Mouse (Mus musculus): ENCODE measurements around the gene Cacna1h. TPM values are rescaled to one million over a fixed set of nuclear protein-coding genes. Genes with fewer than 3 reads are reported as not detected.

The Cacna1h gene
- polyA plus RNA-seq, 1 experiment from 2014 or later: 9.7 TPM

DNA sequence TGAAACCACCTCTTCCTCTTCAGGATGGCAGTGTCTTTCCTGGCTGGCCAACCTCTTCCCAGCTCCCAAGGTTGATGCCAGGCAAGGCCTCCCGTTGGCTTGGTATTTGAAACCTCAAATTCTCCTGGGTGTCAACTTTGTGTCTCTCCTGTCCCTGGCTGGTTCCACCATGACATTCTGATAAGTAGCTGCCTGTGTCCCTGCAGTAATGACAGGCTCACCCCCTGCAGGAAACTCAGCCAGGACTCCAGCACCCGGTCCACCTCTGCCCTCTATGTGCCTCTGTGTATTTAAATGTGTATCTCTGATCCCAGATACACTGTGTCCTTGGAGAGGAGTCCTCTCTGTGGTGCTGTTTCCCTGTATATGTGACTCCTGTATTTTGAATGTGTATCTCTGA, 32.7 kb upstream of the Cacna1h start:
- no peak for ATAC-seq (ENCODE audit: low FRiP score)
- no peaks in the 10 kb centered on the region for H3K36me3 ChIP-seq
- H3K4me1 ChIP-seq (replicated peaks): peaks cover 14% of the 10 kb centered on the region
- 85% methylated on average over 2 of the region's 2 CpGs for WGBS
- H3K9me3 ChIP-seq: no peaks in the 10 kb centered on the region
- H3K27ac ChIP-seq: no peak overlapping the region
- peaks cover 29% of the 10 kb centered on the region for H3K27me3 ChIP-seq
- H3K9ac ChIP-seq: no peak overlapping the region
- no peak overlapping the region for H3K4me3 ChIP-seq
- H3K4me2 ChIP-seq: no peak overlapping the region

DNA sequence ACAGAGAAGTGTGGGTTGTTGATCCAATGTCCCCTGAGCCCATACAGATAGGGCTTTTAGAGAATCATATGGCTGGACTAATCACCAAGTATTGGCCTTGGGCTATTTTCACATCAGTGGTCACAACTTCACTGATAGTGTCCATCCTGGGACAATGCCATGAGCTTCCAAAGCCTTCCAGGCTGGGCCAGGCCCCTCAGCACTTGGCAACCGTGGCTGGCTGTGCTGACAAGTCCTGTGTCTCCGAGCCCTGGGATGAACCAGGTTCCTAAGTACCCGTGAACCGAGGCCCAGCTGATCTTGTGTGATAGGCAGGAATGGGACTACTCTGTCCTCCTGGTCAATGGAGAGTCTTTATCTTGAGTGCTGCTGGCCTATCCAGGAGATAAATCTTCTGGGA, 30.5 kb upstream of the Cacna1h start:
- H3K27ac ChIP-seq: no peak overlapping the region
- peaks cover 12% of the 10 kb centered on the region for H3K27me3 ChIP-seq
- H3K4me2 ChIP-seq: no peak overlapping the region
- no peak for ATAC-seq (ENCODE audit: low FRiP score)
- no peak overlapping the region for H3K9ac ChIP-seq
- no peak overlapping the region for H3K4me3 ChIP-seq
- H3K36me3 ChIP-seq: no peaks in the 10 kb centered on the region
- WGBS: 72% methylated on average over 4 of the region's 4 CpGs
- no peaks in the 10 kb centered on the region for H3K9me3 ChIP-seq
- H3K4me1 ChIP-seq (replicated peaks): peaks cover 11% of the 10 kb centered on the region

DNA sequence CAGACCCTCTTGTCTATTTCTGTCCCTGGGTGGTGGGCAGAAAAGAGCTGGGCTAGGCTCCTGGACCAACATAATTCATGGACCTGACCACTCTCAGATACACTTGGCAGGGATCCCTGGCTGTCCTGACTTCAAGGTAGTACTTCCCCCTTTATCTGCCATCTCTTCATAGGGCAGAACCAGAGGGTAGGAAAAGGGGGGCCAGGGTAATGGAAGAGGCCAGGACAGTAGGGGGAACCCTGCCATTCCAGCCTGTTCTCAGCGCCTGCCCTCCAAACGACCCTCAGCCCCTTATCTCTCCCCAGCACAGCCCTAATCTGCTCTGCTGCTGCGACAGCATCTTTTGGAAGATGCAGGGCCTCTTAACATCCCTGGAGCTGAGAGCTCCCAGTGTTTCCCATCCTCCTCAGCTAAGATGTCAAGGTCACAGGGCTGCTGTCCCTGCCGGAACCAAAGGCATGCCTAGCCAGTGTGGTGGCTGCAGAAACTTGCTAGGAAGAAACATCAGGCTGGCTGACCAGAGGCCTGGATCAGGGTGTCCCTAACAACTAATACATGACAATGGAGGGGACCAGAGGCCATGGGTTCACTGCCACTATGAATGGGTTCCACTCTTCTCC, 29.9 kb upstream of the Cacna1h start:
- ATAC-seq (ENCODE audit: low FRiP score): no peak
- 68% methylated on average over 4 of the region's 4 CpGs for WGBS

DNA sequence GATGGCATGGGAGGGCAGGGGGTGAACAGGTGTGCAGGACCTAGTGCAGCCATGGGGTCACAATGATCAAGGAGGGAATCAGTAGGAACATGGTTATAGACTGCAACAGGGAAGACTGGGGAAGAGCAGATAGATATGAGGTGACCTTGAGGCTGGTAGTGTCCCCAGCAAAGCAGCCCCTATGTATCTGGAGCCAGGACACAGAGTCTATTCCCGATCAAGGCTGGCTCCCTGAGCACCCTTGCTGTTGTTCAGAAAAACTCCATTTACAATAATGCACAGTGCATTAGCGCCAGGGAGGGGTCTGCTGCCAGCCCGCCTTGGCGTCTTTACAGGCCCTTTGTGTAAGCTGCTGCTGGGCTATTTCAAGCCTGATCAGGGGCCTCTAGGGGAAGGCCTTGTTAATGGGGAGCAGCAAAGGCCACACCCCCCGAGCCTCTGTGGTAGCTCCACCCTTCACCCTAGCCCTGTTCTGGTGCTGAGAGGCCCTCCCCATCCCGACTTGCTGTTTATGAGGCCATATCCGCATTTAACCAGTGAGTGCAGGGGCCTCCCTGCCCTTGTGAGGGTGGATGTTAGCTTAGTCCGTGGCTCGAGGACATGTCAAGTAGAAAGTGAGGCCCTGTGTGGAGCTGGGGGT, 28.8 kb upstream of the Cacna1h start:
- H3K9ac ChIP-seq: peak overlapping the region; percentile 0; the same call in 1 of the 2 replicates
- H3K4me3 ChIP-seq: no peak overlapping the region

More for the DNA sequence above, 29.9 kb upstream of the Cacna1h start:
- Histone ChIP-seq H3K27ac (no peak overlapping the region), H3K4me2 (no peak overlapping the region), H3K9ac (no peak overlapping the region), H3K27me3 (0 out of 2 replicates have a peak, but pooled peaks cover 8% of the 10 kb centered on the region), H3K9me3 (no peaks in the 10 kb centered on the region), H3K36me3 (no peaks in the 10 kb centered on the region), H3K4me1 (replicated peaks) (peaks cover 11% of the 10 kb centered on the region), H3K4me3 (no peak overlapping the region)

DNA sequence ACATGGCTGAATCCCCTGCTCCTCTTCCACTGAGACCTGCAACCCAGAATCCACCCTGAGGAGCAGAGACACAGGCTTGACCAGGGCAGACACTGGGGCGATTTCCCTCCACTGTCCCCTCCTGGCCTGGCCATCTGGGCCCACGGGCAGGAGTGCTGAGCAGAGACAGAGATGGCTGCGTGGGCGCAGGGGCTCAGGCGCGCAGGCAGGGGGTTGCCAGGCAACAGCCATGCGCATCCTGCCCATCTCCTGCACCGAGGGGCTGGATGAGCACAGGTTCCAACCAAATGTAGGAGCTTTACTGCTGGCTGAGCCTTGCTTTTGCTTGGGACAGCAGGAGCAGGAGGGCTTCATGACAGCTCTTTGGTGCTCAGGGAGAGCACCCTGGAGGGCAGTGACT, 23.0 kb upstream of the Cacna1h start:
- Histone ChIP-seq H3K4me1 (replicated peaks) (peaks cover 13% of the 10 kb centered on the region), H3K9me3 (no peaks in the 10 kb centered on the region), H3K27me3 (0 out of 2 replicates have a peak, but pooled peaks cover 6% of the 10 kb centered on the region), H3K36me3 (no peaks in the 10 kb centered on the region), H3K27ac (0 out of 2 replicates have a peak overlapping the region, but pooled peaks have one; percentile 40), H3K4me3 (no peak overlapping the region), H3K4me2 (no peak overlapping the region), H3K9ac (peak overlapping the region; percentile 39)
- 30% methylated on average over 8 of the region's 8 CpGs for WGBS
- 0 out of 2 replicates have a peak, but pooled peaks have one; percentile 52 for ATAC-seq (ENCODE audit: low FRiP score)

More for the DNA sequence above, 28.8 kb upstream of the Cacna1h start:
- WGBS: 19% methylated on average over 9 of the region's 9 CpGs
- Histone ChIP-seq H3K9me3 (no peaks in the 10 kb centered on the region), H3K27me3 (0 out of 2 replicates have a peak, but pooled peaks cover under 1% of the 10 kb centered on the region), H3K4me2 (no peak overlapping the region), H3K36me3 (no peaks in the 10 kb centered on the region), H3K27ac (no peak overlapping the region), H3K4me1 (replicated peaks) (peaks cover 11% of the 10 kb centered on the region)
- peak; percentile 46; the same call in 1 of the 2 replicates for ATAC-seq (ENCODE audit: low FRiP score)

DNA sequence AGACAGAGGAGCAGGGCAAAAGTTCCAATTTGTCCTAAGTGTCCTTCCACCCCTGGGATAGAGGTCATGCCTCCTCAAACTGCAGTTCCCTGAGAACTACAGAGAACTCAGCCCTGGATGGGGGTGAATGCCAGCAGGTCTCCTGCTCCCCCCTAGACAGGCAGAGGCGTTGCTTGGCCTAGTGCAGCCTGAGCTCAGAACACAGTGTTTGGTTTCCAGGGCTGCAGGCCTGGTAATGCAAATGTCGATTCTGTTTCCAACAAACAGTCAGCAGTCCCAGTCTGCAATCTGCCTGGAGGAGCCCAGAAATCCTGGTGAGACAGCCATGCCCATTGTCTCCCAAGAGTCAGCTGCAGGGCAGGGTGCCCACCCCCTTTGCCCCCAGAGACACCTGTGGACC, 20.7 kb upstream of the Cacna1h start, which contains the start of gene Tekt4:
Tekt4 (plus strand) TSS at position 344 of the 400 bp plus-strand sequence.
- 35% methylated on average over 2 of the region's 2 CpGs for WGBS
- no peak within 1 kb of the TSS for H3K4me3 ChIP-seq
- no peaks in the 10 kb centered on the region for H3K9me3 ChIP-seq
- H3K4me2 ChIP-seq: no peak within 1 kb of the TSS
- H3K27ac ChIP-seq: no peak within 1 kb of the TSS
- 0 out of 2 replicates have a peak, but pooled peaks cover 6% of the 10 kb centered on the region for H3K27me3 ChIP-seq
- no peaks in the 10 kb centered on the region for H3K36me3 ChIP-seq
- H3K9ac ChIP-seq: peak within 1 kb of the TSS; percentile 24; the same call in 1 of the 2 replicates
- no peak for ATAC-seq (ENCODE audit: low FRiP score)
- H3K4me1 ChIP-seq (replicated peaks): peaks cover 13% of the 10 kb centered on the region

DNA sequence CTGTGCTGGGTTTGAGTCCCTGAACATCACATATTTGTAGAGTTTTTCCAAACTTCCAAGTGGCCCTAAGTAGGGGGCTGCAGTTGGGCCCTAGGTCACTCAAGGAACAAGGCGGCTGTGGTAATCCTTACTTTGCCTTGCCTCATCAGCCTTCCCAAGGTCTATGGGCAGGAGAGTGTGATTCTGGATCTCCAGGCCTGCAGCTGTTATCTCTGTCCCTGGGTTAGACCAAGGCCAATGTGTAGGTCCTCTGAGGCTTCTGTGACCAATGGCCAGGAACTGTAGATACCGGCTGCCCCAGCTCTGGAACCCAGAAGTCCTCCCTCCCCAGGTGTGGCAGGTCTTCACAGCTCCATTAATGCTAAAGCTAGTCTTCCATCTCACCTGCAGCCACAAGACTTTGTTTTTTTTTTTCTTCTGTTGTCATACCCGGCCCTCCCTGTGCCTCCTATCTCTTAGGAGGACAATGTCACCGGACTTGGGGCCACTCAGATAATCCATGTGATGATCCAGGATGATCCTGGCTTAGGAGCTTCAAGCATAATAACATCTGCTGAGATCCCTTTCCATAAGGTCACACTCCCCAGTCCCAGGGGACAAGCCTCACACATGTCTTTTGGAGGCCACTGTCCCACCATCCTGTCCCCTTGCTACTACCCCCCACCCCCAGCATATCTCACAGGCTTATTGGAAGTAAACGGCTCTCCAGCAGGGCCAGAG, 18.8 kb upstream of the Cacna1h start:
- H3K27me3 ChIP-seq: peaks cover 11% of the 10 kb centered on the region; the same call in 1 of the 2 replicates
- no peak overlapping the region for H3K4me2 ChIP-seq
- no peak overlapping the region for H3K27ac ChIP-seq
- no peak overlapping the region for H3K4me3 ChIP-seq
- no peak for ATAC-seq (ENCODE audit: low FRiP score)
- peaks cover 13% of the 10 kb centered on the region for H3K4me1 ChIP-seq (replicated peaks)
- WGBS: 86% methylated on average over 5 of the region's 5 CpGs
- no peak overlapping the region for H3K9ac ChIP-seq
- H3K9me3 ChIP-seq: no peaks in the 10 kb centered on the region
- no peaks in the 10 kb centered on the region for H3K36me3 ChIP-seq

DNA sequence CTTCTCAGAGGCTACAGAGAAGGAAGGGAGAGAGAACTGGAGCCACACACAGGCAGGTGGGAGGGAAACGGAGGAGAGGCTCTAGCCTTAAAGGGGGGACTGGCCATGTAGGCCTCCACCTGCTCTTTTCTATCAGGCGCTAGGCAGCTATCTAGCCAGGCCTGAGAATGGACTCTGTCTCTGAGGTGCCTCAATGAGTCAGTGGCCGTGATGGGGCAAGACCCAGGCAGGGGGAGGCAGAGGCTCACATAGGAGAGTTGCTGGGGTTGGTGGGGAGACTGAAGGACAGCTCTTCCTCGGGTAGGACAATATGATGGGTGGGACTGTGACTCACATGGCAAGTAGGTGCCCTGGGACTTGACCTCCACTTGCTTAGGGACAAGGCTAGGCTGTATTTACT, 16.7 kb upstream of the Cacna1h start:
- peaks cover 10% of the 10 kb centered on the region; the same call in 1 of the 2 replicates for H3K27me3 ChIP-seq
- H3K27ac ChIP-seq: no peak overlapping the region
- no peaks in the 10 kb centered on the region for H3K36me3 ChIP-seq
- H3K9me3 ChIP-seq: no peaks in the 10 kb centered on the region
- peaks cover under 1% of the 10 kb centered on the region for H3K4me1 ChIP-seq (replicated peaks)
- no peak for ATAC-seq (ENCODE audit: low FRiP score)
- H3K4me2 ChIP-seq: no peak overlapping the region
- no peak overlapping the region for H3K4me3 ChIP-seq
- H3K9ac ChIP-seq: no peak overlapping the region
- 70% methylated on average over 4 of the region's 4 CpGs for WGBS

DNA sequence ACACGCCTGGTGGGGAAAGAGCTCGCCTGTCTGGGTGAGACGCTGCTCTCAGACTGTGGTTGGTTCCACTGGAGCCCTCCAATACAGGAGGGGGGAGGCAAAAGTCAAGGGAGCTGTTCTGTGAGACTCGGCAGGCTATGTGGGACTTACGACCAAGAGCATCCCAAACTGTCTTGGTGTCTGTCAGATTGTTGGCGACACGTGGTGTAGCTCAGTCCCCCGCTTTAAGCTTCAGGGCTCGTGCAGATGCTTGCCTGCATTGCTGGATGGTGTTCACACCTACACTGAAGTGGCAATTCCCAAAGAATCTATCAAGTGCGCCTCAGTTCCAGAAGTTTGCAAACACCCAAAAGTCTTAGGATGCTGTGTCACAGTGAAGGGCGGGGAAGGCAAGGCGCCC, 14.3 kb upstream of the Cacna1h start:
- 89% methylated on average over 12 of the region's 12 CpGs for WGBS
- peaks cover 8% of the 10 kb centered on the region for H3K4me1 ChIP-seq (replicated peaks)
- ATAC-seq (ENCODE audit: low FRiP score): no peak

DNA sequence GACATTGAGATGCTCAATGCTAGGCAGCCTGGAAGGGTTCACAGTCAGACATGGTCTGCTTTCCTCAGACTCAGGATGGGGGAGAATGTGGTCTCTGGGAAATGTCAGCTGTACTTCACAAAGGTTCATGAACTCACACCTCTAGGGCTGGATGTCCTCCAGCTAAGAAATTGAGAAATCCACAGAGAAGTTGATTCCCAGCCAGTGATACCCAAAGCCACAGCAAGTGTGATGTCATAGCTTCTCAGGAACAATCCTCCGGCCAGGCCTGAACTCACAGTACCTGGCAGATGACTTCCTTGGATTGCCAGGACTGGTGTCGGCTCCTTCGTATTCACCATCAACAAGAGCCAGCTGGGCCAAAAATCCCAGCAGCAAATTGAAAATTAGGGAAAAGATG, 12.3 kb upstream of the Cacna1h start:
- no peak overlapping the region for H3K4me3 ChIP-seq
- H3K4me2 ChIP-seq: no peak overlapping the region
- H3K9me3 ChIP-seq: no peaks in the 10 kb centered on the region
- no peaks in the 10 kb centered on the region for H3K36me3 ChIP-seq
- WGBS: 91% methylated on average over 3 of the region's 3 CpGs
- no peak for ATAC-seq (ENCODE audit: low FRiP score)
- peaks cover 8% of the 10 kb centered on the region for H3K4me1 ChIP-seq (replicated peaks)
- H3K9ac ChIP-seq: no peak overlapping the region
- 0 out of 2 replicates have a peak overlapping the region, but pooled peaks have one; percentile 19 for H3K27ac ChIP-seq
- H3K27me3 ChIP-seq: peaks cover 10% of the 10 kb centered on the region

More for the DNA sequence above, 14.3 kb upstream of the Cacna1h start:
- no peak overlapping the region for H3K9ac ChIP-seq
- H3K9me3 ChIP-seq: no peaks in the 10 kb centered on the region
- H3K27ac ChIP-seq: no peak overlapping the region
- H3K4me2 ChIP-seq: no peak overlapping the region
- no peak overlapping the region for H3K4me3 ChIP-seq
- no peaks in the 10 kb centered on the region for H3K36me3 ChIP-seq
- H3K27me3 ChIP-seq: peaks cover 10% of the 10 kb centered on the region; the same call in 1 of the 2 replicates

DNA sequence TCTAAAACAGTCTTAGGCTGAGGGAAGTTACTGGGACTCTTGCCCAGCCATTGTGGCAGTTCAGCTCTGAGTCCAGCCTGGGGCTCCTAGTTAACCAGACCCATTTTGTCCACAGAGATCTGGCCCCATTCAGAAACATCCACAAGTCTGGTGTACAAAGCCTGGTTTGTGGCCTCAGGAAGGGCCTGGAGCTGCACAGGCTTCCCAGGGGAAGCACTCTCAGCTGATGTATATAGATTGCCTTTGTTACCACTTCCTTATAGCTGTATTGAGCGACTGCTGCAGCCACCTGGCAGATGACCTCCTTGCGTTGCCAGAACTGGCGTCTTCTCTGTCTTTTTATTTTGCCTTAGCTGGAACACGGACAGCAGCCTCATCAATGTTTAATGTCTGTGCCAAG, 11.5 kb upstream of the Cacna1h start:
- H3K4me2 ChIP-seq: no peak overlapping the region
- peaks cover 8% of the 10 kb centered on the region for H3K4me1 ChIP-seq (replicated peaks)
- H3K9me3 ChIP-seq: no peaks in the 10 kb centered on the region
- peaks cover 10% of the 10 kb centered on the region for H3K27me3 ChIP-seq
- no peak overlapping the region for H3K4me3 ChIP-seq
- WGBS: 56% methylated on average over 4 of the region's 4 CpGs
- no peak for ATAC-seq (ENCODE audit: low FRiP score)
- H3K9ac ChIP-seq: no peak overlapping the region
- H3K36me3 ChIP-seq: no peaks in the 10 kb centered on the region
- H3K27ac ChIP-seq: 0 out of 2 replicates have a peak overlapping the region, but pooled peaks have one; percentile 19

DNA sequence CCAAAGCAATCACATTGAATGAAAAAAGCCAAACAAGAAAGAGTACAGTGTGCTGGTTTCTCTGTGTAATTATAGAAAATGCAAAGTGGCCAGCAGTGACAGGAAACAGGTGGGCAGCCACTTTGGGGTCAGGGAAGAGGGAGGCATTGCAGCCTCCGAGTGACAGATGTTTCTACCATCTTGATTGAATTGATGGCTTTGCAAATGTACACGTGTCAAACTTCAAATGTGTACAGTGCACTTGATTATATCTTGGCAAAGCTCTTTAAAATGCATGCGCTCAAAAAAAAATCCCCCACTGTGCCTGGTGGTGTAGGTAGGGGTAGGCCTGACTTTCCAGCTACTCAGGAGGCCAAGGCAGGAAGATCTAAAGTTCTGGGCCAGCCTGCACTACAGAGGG, 9.3 kb upstream of the Cacna1h start:
- Histone ChIP-seq H3K9ac (no peak overlapping the region), H3K27ac (no peak overlapping the region), H3K9me3 (no peaks in the 10 kb centered on the region), H3K4me1 (replicated peaks) (peaks cover 8% of the 10 kb centered on the region), H3K4me3 (no peak overlapping the region), H3K27me3 (peaks cover 17% of the 10 kb centered on the region), H3K4me2 (no peak overlapping the region), H3K36me3 (no peaks in the 10 kb centered on the region)
- no peak for ATAC-seq (ENCODE audit: low FRiP score)
- WGBS: 81% methylated on average over 3 of the region's 3 CpGs

All from hindbrain, embryonic 13.5 days (tissue).